Mouse (Mus musculus) limb, embryonic 12.5 days (tissue): ENCODE measurements around the gene Bcl2a1c. TPM values are rescaled to one million over a fixed set of nuclear protein-coding genes. Genes with fewer than 3 reads are reported as not detected.

Experiments
- ATAC-seq: fragments of 200-750 bp; cut with Nextera tagmentation; 2 replicates; pipeline ENCODE4 v1.8.0; 2017; ENCODE audit warnings: low read depth, moderate TSS enrichment; ENCODE audit not compliant: insufficient number of reproducible peaks, insufficient read depth, low FRiP score, low TSS enrichment
- H3K27ac ChIP-seq: fragments of 300-500 bp; sonication (generic); 2 replicates; pipeline ENCODE4 v1.5.1; 2016; ENCODE audit warnings: mild to moderate bottlenecking, moderate library complexity
- H3K27me3 ChIP-seq: fragments of 300-500 bp; sonication (generic); 2 replicates; pipeline ENCODE4 v1.6.1; 2016; ENCODE audit warnings: mild to moderate bottlenecking, moderate library complexity
- H3K36me3 ChIP-seq: fragments of 300-500 bp; sonication (generic); 2 replicates; pipeline ENCODE4 v1.6.1; 2016; ENCODE audit warnings: mild to moderate bottlenecking, moderate library complexity
- H3K4me1 ChIP-seq: fragments of 300-500 bp; sonication (generic); replicated peaks from 2 replicates; pipeline ENCODE4 v1.6.1; 2016
- H3K4me2 ChIP-seq: fragments of 300-500 bp; sonication (generic); 2 replicates; pipeline ENCODE4 v1.6.1; 2016; ENCODE audit warnings: mild to moderate bottlenecking, moderate library complexity
- H3K4me3 ChIP-seq: fragments of 300-500 bp; sonication (generic); replicated peaks from 2 replicates; pipeline ENCODE4 v1.5.1; 2016; ENCODE audit warnings: mild to moderate bottlenecking
- H3K9ac ChIP-seq: fragments of 300-500 bp; sonication (generic); replicated peaks from 2 replicates; pipeline ENCODE4 v1.6.1; 2016; ENCODE audit warnings: mild to moderate bottlenecking, moderate library complexity
- H3K9me3 ChIP-seq: fragments of 300-500 bp; sonication (generic); 2 replicates; pipeline ENCODE4 v1.6.1; 2016; ENCODE audit warnings: mild to moderate bottlenecking, moderate library complexity
- WGBS: fragments of 180-500 bp; shearing (Covaris S2); methylation state at CpG from one replicate; pipeline ENCODE4 v1.1.7; 2016; 5-methylcytosine and 5-hydroxymethylcytosine counted together
- polyA plus RNA-seq: library from polyadenylated mRNA; unstranded; fragments of >200 nt; fragmentation: Nextera tagmentation; extraction: Ambion mirVana; gene quantifications from 2 replicates; pipeline ENCODE4 v1.2.1, GENCODE M21; 2016

Bcl2a1c gene
- polyA plus RNA-seq, 1 experiment from 2014 or later = not detected

DNA sequence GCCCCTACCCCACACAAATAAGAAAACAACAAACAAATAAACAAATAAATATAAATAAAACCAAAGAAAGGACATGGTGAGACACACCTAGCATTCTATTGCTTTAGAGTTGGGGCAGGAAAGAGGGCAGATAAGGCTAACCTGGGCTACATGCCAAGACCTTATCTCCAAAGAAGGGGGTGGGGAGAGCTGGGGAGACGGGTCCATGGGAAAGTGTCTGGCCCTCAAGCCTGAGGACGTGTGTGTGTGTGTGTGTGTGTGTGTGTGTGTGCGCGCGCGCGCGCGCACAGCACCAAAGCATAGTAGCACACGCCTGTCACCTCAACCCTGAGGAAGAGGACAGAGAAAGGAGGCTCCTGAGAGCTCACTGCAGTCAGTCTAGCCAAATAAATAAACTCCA, 47.2 kb downstream of the Bcl2a1c start:
- Histone ChIP-seq H3K27me3 (no peaks in the 10 kb centered on the region), H3K9me3 (no peaks in the 10 kb centered on the region), H3K4me1 (no peaks in the 10 kb centered on the region), H3K4me3 (no peak overlapping the region), H3K9ac (no peak overlapping the region), H3K27ac (no peak overlapping the region), H3K36me3 (peaks cover 65% of the 10 kb centered on the region), H3K4me2 (no peak overlapping the region)
- ATAC-seq = no peak
- 95% methylated on average over 10 of the region's 10 CpGs for WGBS

DNA sequence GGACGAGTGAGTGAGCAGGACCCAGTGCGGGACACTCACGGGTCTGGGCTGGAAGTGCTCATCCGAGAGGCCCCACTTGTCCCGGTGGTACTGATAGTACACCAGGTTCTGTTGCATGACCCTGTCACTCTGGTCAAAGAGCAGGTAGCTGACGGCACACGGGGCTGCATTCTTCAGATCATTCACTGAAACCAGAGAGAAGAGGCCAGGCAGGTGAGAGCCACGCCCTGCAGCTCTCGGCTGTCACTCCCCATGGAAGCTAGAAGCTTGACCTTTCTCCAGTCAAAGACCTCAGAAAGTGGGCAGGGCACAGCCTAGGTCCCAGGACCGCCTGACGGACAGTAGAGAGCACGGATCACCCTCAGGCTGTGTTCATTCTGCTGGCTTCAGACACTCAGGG, 49.9 kb downstream of the Bcl2a1c start:
- Histone ChIP-seq H3K9me3 (no peaks in the 10 kb centered on the region), H3K9ac (no peak overlapping the region), H3K4me3 (no peak overlapping the region), H3K36me3 (peaks cover 78% of the 10 kb centered on the region), H3K4me2 (no peak overlapping the region), H3K27me3 (no peaks in the 10 kb centered on the region), H3K27ac (no peak overlapping the region), H3K4me1 (no peaks in the 10 kb centered on the region)
- ATAC-seq = no peak
- WGBS = 84% methylated on average over 12 of the region's 12 CpGs

Other genes starting within 250 kb of the Bcl2a1c start
- gene Crtap, start 60.5 kb downstream of the Bcl2a1c start, polyA plus RNA-seq = 89.0 and 92.9 TPM in 2 replicates
- 25.0 and 27.2 TPM in 2 replicates for gene Glb1, start 70.9 kb downstream of the Bcl2a1c start, polyA plus RNA-seq
- 10.2 and 10.7 TPM in 2 replicates for gene Tmppe, start 71.0 kb downstream of the Bcl2a1c start, polyA plus RNA-seq
- gene Ccr4, start 174.8 kb downstream of the Bcl2a1c start, polyA plus RNA-seq = not detected in 2 replicates
- gene C130032M10Rik, start 185.6 kb downstream of the Bcl2a1c start, polyA plus RNA-seq = 0.41 and 0.70 TPM in 2 replicates
- 1.6 and 2.3 TPM in 2 replicates for gene Trim71, start 234.2 kb downstream of the Bcl2a1c start, polyA plus RNA-seq